Mouse (Mus musculus) Muller cell, postnatal 12 days (primary cell): ENCODE data around the gene Grm4.

Experiments
- DNase-seq: peaks from one replicate; pipeline ENCODE4 v3.0.0-alpha.2; 2015; ENCODE audit errors: inconsistent ontology term

The Grm4 gene

DNA sequence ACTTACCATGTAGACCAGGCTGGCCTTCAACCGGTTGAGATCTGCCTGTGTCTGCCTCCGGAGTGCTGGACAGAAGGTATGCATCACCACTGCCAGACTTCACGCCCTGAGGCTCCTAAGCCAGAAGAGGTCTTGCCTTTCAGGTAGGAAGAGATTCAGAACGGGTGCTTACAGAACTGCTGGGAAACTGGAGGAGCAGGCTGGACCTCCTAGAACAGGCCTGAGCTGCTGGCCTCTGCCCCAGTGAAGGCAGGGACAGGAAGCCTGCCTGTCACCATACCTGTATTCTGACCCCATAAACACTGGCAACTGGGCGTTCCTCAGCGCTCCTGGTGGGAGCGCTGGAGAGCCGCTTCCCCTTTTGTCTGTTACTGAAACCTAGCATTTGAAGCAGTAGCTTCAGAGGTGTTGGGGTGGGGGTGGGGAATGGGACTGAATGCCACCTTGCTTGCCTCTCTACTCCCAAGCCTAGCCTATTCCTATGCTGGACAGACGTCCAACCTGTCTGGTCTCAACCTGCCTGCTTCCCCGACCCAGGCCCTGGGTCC is 30.3 kb upstream of the Grm4 start:
- DNase-seq: no peak

DNA sequence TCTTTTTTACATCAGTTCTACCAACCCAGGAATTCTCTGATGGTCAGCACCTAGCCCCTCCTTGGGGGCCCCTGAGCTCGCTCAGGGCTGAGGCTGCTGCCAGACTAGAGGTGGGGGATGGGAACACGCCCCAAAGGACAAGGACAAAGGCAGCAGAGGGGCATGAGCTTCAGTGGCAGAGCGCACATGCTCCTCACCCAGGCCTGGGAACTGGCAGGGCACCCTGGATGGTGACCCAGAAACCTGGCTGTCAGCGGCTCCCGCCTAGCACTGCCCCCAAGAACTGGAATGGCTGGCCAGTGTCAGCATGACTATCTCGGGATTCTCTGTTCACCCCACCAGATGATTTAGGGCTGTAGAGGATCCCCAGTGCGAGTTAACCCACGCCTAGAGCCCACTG is 28.0 kb upstream of the Grm4 start:
- DNase-seq: peak; percentile 65

DNA sequence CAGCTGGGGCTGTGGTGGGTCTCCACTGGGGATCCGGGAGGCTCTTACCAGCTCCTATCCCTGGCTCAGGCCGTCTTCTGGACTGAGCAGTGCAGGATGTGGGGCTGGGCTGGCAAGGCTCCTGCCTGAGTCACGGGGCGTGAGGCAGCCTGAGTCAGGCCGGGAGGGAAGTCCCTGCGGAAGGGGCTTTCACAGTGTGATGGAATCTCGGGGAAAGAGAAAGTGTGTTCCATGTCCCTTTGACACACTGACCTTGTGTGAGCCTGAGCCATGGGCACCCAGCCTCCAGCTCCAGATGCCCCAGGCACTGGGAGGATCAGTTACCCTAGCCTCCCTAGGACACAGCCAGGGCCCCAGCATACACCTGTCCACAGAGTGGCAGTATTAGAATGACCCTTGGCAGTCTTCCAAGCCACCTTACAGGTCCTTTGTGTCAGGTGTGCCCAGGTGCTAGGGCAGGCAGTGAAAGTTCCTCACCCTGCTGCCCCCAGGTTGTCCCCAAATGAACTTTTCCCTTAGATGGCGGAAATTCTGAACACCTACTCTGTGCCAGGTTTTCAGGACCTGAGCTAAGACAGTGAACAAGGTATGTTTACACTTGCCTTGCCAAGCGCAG is 26.2 kb upstream of the Grm4 start:
- DNase-seq: peak; percentile 89

DNA sequence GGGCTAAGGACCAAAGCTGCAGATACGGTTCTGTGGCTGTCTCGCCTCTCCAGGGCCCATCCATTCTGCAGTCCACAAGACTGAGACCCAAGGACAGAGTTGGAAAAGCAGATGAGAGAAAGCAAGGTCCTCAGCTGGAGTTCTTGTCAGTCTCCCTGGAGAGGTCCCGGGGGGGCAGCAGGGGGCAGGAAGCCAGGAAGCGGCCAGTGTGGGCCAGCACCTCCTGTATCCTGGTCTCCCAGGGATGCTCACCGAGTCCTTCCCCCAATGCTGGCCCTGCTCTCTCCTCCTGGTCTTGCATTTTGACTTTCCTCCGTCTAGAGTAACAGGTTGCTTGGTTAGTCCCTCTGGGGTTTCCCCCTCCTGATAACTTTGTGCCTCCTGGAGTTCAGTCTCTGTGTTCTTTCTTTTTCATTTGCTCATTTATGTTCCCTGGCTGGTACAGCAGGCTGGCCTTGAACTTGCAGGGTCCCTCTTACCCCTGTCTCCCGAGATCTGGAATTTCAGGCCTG is 25.4 kb upstream of the Grm4 start:
- no peak for DNase-seq

DNA sequence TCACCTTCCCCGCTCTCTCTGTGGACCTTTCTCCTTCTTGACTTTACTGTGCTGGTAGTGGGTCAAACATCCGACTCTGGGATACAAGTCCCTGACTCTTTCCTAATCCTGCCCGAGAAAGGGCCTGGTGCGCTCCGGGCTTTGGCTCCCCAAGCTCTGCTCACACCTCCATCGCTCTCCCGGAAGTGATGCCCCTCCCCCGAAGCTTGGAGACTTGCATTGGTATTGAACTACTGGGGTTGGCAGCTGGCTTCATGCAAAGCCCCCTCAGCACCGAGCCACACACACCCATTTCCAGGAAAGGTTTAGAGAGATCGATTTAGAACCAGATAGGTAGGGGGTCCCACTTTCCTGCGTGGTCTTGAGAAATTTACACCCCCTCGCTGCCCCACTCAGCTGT is 24.8 kb upstream of the Grm4 start:
- no peak for DNase-seq

DNA sequence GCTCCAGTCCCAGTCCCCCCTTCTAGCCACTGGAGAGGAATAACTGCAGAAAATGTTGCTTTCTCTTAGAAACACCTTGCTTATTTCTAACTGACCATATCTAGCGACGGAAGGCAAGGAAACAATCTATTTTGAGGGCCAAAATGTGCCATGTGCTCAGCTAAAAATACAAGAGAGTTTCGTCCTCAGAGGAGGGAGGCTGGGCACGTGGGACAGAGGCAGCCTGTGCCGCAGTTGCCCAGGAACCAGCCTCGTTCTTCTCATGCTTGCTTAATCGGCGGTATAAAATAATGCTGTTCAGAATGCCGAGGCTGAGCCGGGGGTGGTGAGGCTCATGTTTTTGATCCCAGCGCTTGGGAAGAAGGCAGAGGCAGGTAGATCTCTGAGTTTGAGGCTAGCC is 23.3 kb upstream of the Grm4 start:
- DNase-seq: no peak

DNA sequence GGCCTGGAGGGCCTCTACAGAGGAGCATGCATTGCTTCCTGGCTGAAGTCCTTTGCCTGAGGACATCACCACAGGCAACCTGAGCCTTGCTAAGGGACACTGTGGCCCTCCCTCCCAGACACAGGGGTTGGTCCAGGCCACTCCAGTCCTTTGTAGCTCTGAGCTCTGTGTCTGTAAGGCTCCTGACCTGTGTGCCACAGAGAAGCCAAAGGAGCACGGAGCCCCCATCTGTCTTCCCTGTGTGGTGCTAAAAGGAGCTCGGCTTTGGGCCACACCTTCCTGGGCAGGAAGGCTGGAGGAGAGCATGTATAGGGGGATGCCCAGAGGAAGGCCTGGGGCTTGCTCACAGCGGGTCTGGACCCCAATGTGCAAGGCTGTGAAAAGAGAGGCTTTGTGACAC is 20.8 kb upstream of the Grm4 start:
- DNase-seq: no peak

DNA sequence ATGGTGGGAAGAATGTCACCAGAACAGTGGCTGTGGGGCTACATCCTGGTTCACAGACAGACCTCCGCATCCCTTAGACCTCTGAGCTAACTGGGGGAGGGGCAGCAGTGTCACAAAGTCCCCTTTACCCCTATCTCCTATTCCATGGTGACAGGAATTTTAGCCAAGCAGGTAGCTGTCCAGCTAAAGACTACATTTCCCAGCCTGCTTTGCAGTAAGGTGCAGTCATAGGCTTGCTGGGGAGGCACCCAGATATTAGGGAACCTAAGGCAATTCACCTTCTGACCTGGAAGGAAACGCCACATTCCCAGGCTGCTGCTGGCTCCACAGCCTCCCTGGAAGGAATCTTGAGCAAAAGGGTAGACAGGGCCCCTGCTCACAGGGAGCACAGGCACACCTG is 20.1 kb upstream of the Grm4 start:
- no peak for DNase-seq

DNA sequence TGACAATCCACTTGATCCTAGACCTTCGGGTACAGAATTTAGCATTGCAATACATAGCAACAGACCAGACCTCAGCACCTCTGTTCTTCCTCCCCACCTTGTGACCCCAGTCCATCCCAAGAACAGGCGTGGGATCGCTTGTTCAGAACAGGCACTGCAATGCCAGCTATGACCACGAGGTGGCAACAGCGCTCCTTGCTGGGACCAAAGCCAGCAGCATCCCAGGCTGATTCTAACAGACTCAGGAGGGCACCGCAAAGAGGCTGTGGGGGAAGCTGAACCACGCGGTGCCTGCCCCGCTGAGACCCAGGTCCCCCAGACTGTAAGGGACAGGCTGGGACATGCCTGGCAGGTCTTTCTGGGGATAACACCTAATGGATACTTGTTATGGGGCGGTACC is 13.5 kb upstream of the Grm4 start:
- DNase-seq: peak; percentile 74

DNA sequence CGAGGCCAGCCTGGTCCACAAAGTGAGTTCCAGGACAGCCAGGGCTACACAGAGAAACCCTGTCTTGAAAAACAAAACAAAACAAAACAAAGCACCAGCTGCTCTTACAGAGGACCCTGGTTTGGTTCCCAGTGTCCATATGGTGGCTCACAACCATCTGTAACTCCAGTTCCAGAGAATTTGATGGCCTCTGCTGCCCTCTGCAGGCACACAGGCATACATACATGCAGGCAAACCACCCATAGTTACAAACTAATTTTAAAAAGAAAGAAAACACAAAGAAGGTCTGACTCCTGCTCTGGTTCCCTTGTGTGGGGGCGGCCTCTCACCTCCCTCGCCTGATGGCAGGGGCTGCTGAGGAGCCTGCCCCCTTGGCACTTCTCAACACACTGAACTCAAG is 12.2 kb upstream of the Grm4 start:
- DNase-seq: no peak

DNA sequence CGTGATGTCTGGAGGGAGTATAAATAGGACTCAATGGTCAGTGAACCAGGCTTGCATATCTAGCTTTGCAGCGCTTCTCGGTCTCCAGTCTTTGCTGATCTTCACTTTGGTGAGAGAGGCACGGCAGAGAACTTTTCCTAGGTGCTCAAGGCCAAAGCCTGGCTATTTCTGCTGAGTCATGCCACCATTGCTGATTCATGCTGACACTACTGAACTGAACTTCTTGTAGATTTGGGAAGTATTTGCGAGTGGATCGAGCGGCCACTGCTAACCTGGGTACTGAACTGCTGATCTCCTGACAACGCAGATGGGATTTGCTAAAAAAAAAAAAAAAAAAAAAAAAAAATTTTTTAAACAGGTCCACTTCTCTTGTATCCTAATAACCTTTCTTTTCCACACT is 10.9 kb upstream of the Grm4 start:
- no peak for DNase-seq

DNA sequence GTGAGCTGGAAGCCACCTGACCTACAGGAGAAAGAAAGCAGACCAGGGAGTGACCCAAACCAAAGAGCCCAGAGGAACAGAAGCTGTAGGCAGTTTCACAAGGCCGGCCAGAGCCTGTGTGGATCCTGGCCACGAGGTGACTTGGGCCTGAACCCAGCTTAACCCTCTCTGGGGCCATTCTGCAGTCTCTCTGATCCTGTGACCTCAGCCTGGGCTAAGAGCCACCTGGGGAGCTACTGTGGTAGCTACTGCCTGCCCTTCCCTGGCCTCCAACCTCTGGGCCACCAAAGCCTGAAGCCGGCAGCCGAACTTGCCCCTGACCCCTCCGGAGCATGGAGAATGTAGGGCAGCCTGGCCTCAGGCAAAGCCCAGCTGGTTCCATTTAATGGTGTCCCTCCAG is 7.6 kb upstream of the Grm4 start:
- DNase-seq: no peak

DNA sequence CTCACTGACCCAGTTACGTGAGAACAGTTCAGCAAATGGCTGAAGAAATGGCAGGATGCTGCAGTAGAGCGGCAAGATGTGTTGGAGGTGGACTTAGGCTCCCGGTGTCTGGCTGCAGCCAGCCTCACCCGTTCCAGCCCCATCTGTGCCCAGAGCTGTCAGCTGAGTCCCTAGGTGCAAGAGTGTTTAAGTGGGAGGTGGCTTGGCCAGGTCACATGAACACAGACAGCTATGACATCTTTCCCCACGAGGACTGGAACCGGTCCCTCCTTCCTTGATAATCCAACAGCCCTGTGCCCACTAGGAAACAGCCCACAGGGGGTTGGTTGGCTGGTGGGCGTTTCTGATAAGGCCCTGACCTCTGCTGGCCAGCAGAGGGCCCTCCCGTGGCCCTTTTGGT is 6.8 kb upstream of the Grm4 start:
- no peak for DNase-seq

DNA sequence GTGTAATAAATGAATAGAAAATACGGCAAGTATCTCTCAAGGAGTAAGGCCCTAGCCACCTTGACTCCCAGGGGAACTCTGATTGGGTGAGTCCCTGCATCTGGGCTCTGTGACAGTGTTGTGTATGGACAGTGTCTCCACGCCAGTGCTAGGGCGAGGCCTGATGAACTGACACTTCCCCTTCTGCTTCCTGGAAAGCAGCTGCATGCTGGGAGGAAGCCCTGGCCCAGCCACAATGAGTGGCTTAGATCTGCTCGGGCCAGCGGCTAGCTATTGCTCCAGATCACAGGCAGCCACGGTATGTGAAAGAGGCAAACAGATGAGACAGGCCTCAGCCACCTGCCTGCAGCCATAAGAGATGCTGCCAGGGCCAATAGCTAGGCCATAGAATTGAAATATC is 6.0 kb upstream of the Grm4 start:
- no peak for DNase-seq

DNA sequence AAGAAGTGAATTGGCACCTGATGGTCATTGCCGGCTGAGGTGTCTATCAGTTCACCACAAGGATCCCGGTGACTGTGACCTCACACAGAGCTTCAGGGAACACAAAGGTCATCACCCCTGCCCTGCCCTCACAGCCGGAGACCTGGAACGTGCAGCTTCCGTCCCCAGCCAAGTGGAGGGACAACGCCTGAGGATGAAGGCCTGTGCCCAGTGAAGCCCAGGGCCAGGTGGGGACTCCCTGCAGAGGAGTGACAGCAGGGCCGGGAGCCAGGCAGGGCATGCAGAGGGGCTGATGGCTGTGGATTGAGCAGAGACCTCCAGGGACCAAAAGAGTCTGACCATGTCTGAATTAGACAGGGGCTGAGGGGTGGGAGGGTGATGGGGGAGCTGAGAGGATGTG is 1.9 kb upstream of the Grm4 start:
- no peak for DNase-seq

DNA sequence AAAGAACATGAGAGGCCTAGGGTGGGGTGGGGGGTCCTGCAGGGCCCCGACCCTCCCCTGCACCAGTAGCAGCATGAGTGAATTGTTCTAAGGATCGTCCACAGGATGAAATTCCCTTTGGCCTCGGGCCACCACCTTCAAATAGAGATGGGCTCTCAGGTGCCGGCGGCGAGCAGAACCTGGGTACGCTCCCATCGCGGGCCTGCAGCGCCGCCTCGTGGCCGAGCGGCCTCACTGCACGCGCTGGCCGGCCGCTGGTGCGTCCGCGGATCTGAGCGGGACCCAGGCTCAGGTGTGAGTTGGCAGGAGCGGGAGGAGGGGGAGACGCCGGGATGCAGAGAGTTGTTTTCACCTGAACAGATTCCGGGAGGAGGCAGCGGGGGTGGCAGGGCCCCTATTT is 646 bp downstream of the Grm4 start:
- no peak for DNase-seq

DNA sequence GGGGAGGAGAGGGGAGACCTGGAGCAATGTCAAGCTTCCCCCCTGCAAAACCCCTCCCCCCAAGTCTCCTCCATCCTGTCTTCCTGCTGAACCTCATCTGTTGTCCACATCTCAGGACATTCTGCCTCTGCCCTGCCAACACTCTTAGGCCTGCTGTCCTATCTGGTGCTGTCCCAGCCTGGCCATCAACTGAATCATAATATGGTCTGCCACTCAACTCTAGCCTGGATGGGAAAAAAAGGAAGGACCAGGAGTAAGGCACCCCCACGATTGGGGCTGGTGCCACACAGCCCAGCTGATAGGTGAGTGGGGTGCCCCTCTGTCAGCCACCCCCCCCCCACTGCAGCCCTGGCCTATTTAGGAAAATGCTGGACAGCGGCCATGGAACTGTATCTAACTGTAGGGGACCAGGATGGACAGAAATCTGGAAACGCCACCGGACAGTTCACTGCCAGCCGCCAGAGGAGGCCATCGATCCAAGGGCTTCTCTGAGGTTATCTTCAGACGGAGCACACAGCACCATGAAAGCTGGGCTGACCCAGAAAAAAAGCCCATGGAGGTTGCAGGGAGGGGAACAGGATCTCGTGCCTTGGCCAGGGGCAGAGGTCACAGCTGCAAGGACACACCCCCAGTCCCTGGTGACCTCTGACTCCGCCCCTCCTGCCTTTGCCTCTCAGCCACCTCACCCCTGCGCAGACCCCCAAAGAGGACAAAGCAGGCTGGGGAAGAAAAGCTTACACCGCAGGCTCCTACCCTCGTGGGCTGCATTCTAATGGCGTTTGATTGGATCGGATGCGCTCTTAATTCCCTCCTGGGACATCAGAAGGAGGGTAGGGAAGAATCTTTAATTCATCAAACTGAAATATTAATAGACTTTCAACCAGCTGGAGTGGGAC is 2.3 kb downstream of the Grm4 start:
- no peak for DNase-seq

DNA sequence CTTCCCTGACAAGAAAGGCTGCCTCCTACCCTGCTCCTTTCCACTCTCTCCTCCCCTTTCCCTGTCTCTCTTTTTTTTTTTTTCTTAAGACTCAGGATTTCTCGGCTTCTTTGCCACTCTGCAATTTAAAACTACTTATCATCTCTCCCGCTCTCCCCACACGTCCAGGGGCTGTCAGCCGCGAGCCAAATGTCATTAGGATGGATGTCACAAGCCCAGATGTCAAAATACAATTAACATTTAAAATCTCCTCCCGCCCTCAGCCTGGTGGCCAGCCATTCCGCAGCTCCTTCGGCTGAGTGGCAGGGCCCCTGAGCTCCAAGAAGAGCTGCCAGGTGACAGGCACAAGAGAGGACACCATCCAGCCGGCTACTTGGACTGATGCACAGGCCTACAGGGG is 2.9 kb downstream of the Grm4 start:
- no peak for DNase-seq

DNA sequence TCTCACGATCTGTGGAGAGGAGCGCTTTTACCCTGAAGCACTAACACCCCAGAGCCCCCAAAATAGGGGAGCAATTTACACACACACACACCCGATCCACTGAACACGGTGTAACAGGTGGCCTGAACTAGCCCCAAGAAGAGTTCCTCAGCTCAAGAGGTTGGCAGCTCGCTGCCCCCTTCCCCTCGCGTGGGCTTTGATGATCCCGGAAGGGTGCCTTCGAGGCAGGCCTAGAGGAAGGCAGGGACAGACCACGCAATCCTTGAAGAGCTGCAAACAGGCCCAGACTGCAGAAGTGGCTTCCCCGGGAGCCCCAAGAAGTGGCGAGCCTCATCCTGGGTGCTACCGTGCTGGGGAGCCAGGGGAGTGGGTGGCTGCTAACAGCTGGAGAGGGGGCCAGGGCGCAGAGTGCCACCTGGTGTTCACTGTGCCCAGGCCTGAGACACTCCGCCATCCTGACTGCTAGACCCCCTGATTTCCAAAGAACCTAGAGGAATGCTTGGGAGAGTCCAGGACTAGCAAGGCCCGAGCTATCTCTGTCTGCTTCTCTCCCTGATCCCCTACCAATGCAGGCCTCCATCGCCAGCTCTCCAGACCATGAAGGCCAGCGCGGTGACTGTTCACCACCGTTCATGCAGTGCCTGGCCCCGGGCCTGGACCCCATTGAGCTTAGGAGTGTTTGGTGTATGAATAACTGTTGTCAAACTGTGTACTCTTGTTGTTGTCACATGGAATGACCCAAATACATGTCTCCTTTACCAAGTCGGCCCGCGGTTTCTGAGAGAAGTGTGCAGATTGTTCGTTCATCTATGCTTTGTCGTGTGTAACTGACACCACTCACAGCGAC is 7.1 kb downstream of the Grm4 start:
- no peak for DNase-seq

DNA sequence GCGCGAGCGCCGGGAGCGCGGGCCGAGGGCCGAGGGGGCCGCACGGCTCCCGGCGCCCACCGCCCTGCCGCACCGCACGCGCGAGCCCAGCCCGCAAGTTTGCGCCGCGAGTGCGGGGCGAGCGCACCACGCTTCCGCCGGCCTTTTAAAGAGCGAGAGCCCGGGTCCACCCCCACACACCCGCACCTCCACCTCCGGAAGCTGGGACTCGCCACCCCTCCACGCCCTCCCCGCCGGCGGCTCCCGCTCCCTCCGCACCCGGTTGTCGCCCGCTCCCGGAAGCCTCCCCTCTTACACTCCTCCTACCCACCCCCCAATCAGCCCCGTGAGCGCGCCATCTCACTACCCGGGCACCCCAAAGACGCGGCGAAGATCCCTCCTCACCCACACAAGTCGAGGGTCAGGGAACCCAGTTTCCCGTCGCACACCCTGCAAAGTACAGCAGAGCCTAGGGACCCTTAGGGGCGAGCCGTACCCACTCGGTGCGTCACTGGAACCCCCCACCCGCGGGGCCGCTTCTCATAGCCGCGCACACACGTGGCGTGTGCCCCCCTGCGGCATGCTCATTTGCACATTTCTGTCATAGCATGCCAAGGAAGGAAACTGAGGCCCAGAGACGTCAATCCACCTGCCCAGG is 7.8 kb downstream of the Grm4 start:
- DNase-seq: no peak

DNA sequence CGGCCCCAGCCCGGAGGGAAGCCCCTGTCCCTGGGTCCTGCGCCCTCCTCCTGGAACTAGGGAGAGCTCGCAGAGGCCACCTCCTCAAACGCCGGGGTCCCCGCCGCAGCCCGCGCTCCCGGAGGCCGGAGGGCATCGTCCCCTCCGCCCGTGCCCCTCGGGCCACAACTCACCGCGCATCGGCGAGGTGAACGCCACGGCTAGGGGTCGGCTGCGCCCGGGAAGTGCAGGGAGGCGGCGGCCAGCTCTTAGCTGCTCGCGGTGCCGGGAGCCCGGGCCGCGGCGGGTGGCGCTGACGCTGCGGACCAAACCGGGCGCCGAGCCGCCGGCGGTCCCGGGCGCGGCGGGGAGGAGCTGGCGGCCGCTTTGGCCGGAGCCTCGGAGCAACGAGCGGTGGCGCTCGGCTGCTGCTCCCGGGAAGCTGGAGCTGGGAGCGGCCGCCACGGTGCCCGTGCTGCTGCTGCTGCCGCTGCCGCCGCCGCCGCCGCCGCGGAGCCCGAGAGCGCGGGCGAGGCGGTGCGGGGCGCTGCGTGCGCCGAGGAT is 8.5 kb downstream of the Grm4 start:
- no peak for DNase-seq
